9 mouse cellular contexts compared by ENCODE assay signal in the genomic region with DNA sequence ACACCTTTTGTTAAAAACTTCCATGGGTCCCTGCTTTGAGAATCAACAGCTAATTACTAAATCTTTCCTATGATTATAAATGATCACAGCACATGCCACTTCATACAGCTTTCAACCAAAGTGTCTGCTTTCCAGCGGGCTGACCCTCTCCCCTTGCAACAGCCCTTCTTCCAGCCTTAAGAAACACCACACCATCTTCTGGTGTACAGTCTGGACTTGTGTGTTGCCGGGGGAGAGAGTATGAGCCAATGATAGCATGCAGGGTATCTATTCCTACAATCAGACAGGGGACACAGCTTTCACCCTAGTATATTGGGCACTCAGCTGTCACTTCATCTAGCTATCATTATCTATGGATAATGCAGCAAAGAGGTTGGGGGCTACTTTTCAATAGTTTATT. TPM values are rescaled to one million over a fixed set of nuclear protein-coding genes. Genes with fewer than 3 reads are reported as not detected.
DNase-seq lines count a peak whose midpoint lies in the region; ATAC-seq and TF ChIP-seq lines count a peak whose summit lies in the region.
"Had no signal": no experiment of that assay in that cellular context is flagged by ENCODE, and none has a peak within 500 bp of the region (broad histone marks: within the 10 kb centered on the region; RNA-seq: fewer than 3 reads in every experiment).

No protein-coding gene starts in this region.

- no peaks in the 10 kb centered on the region for H3K36me3 ChIP-seq in heart, embryonic 11.5 days (ENCODE audit: control insufficient read depth, insufficient read depth, low read length)
- H3K36me3 ChIP-seq in heart, postnatal 0 days (replicated peaks; ENCODE audit: control insufficient read depth, insufficient read depth, low read length) = no peaks in the 10 kb centered on the region
- no peaks in the 10 kb centered on the region for H3K36me3 ChIP-seq in midbrain, embryonic 11.5 days (ENCODE audit: control insufficient read depth, insufficient read depth, low read length)

- no peak for DNase-seq in heart, postnatal 10 days
- DNase-seq in T-cell, adult 2 months (ENCODE audit: low spot score) = peak; percentile 26
- DNase-seq in heart, postnatal 0 days (ENCODE audit: low spot score) = no peak
- peak; percentile 86 for DNase-seq in midbrain, embryonic 11.5 days (ENCODE audit: low spot score, missing footprints)
- no peak for DNase-seq in thymus, postnatal 36 days
- no peak for DNase-seq in urinary bladder, adult 2 months (ENCODE audit: low spot score)
- no peak for DNase-seq in thymus, postnatal 0 days (ENCODE audit: low spot score)

- no peaks in the 10 kb centered on the region for H3K27me3 ChIP-seq in heart, embryonic 11.5 days (ENCODE audit: control insufficient read depth, insufficient read depth, low read length)
- H3K27me3 ChIP-seq in heart, postnatal 0 days (ENCODE audit: control insufficient read depth, insufficient read depth, low read length) = no peaks in the 10 kb centered on the region
- no peaks in the 10 kb centered on the region for H3K27me3 ChIP-seq in midbrain, embryonic 11.5 days (ENCODE audit: control insufficient read depth, insufficient read depth, low read length)

- H3K4me2 ChIP-seq in heart, embryonic 11.5 days = peak overlapping the region; percentile 73
- H3K4me2 ChIP-seq in heart, postnatal 0 days (ENCODE audit: low read depth, low read length) = peak overlapping the region; percentile 79
- H3K4me2 ChIP-seq in midbrain, embryonic 11.5 days = peak overlapping the region; percentile 94

- H3K4me1 ChIP-seq in heart, embryonic 11.5 days (ENCODE audit: control insufficient read depth, insufficient read depth, low read length) = peaks cover 2% of the 10 kb centered on the region; the same call in 1 of the 2 replicates
- H3K4me1 ChIP-seq in heart, postnatal 0 days (ENCODE audit: control insufficient read depth, insufficient read depth) = peaks cover 10% of the 10 kb centered on the region; the same call in 1 of the 2 replicates
- H3K4me1 ChIP-seq in midbrain, embryonic 11.5 days (ENCODE audit: control insufficient read depth, insufficient read depth, low read length) = peaks cover 12% of the 10 kb centered on the region

- H3K9ac ChIP-seq in heart, embryonic 11.5 days (ENCODE audit: low read depth, low read length) = peak overlapping the region; percentile 58
- H3K9ac ChIP-seq in heart, postnatal 0 days (replicated peaks; ENCODE audit: low read depth, low read length) = peak overlapping the region; percentile 28; the same call in 1 of the 2 replicates
- no peak overlapping the region for H3K9ac ChIP-seq in midbrain, embryonic 11.5 days (ENCODE audit: low read length)

- no peak overlapping the region for H3K27ac ChIP-seq in heart, embryonic 11.5 days (ENCODE audit: low read depth, low read length)
- no peak overlapping the region for H3K27ac ChIP-seq in heart, postnatal 0 days (ENCODE audit: low read depth)
- no peak overlapping the region for H3K27ac ChIP-seq in midbrain, embryonic 11.5 days (ENCODE audit: low read depth, low read length)

- ATAC-seq in heart, embryonic 11.5 days (replicated peaks; ENCODE audit: insufficient number of reproducible peaks, low FRiP score, low TSS enrichment) = no peak
- ATAC-seq in heart, postnatal 0 days (ENCODE audit: insufficient read depth, low read depth) = no peak
- ATAC-seq in midbrain, embryonic 11.5 days (ENCODE audit: low FRiP score) = no peak

- intact Hi-C loops in heart, postnatal 10 days (cut with DNase I) = loop anchor here (2.0 kb wide), 1 partner anchor 40 kb away; no protein-coding TSS in a partner anchor

- no peaks in the 10 kb centered on the region for H3K9me3 ChIP-seq in heart, embryonic 11.5 days (replicated peaks; ENCODE audit: control insufficient read depth, low read length)
- H3K9me3 ChIP-seq in heart, postnatal 0 days (replicated peaks; ENCODE audit: control insufficient read depth, low read length) = no peaks in the 10 kb centered on the region
- H3K9me3 ChIP-seq in midbrain, embryonic 11.5 days (ENCODE audit: control insufficient read depth, low read length) = no peaks in the 10 kb centered on the region

- TF ChIP-seq EP300 in heart, postnatal 0 days (IDR thresholded peaks at IDR 0.05; ENCODE audit: low read depth) = no peak

- 34% methylated on average over 2 of the region's 2 CpGs for WGBS in heart, embryonic 11.5 days (ENCODE audit: insufficient replicate concordance)
- WGBS in heart, postnatal 0 days = 15% methylated on average over 2 of the region's 2 CpGs
- WGBS in midbrain, embryonic 11.5 days = 64% methylated on average over 2 of the region's 2 CpGs

- TF ChIP-seq CTCF in heart, postnatal 0 days (IDR thresholded peaks at IDR 0.05; ENCODE audit: low read depth) = no peak

- H3K4me3 ChIP-seq in heart, embryonic 11.5 days (ENCODE audit: low read depth, low read length) = peak overlapping the region; percentile 90
- peak overlapping the region; percentile 76 for H3K4me3 ChIP-seq in heart, postnatal 0 days (ENCODE audit: low read depth, low read length)
- peak overlapping the region; percentile 86 for H3K4me3 ChIP-seq in midbrain, embryonic 11.5 days (ENCODE audit: low read depth, low read length)

RNA-seq across cellular contexts. Expression of gene Jun, which starts 2.9 kb away (rescaled TPM):
- 33.6 and 34.5 TPM in 2 replicates for polyA plus RNA-seq in heart, embryonic 11.5 days (2014; fragmentation: Nextera tagmentation; extraction: Ambion mirVana)
- 10 to 100 TPM; 58.9 to 65.6 TPM for total RNA-seq in heart, postnatal 10 days (2021)
- total RNA-seq in heart, postnatal 0 days (2014; rRNA removed; ENCODE audit: low replicate concordance) = 82.6 and 111 TPM in 2 replicates
- 49.5 and 74.1 TPM in 2 replicates for polyA plus RNA-seq in heart, postnatal 0 days (2015; fragmentation: Nextera tagmentation; extraction: Ambion mirVana)
- polyA plus RNA-seq in midbrain, embryonic 11.5 days (2014; fragmentation: Nextera tagmentation; extraction: Ambion mirVana) = 26.1 and 29.1 TPM in 2 replicates
- 32.3 and 39.6 TPM in 2 replicates for polyA plus RNA-seq in urinary bladder, adult 2 months (2012; rRNA removed)
- 10.3 and 11.3 TPM in 2 replicates for polyA plus RNA-seq in thymus, postnatal 0 days (2015; fragmentation: Nextera tagmentation; extraction: Ambion mirVana)
- total RNA-seq: MEL had no signal

Comparison
In these comparisons a context has a peak if more than half of its experiments do, and no peak if none do; other contexts are left out.
1. DNase-seq: peak in T-cell, adult 2 months (single experiment) and midbrain, embryonic 11.5 days (single experiment); none in heart, postnatal 10 days (0 of 2), heart, postnatal 0 days (single experiment), thymus, postnatal 36 days (0 of 2), urinary bladder, adult 2 months (single experiment) and thymus, postnatal 0 days (single experiment).
2. Peak in every context shown above with its lines, with median percentiles within 50 percentile points of each other: H3K4me2 ChIP-seq and H3K4me3 ChIP-seq.